Comparison of ENCODE assay signal across 8 mouse cellular contexts in genomic region chr6:87730591-87731462, GRCm38 (mm10). TPM values are rescaled to one million over a fixed set of nuclear protein-coding genes. Genes with fewer than 3 reads are reported as not detected.
A peak's percentile ranks its signal among the peaks of the same experiment; 100 is the strongest.
DNase-seq lines count a peak whose midpoint lies in the region; ATAC-seq and TF ChIP-seq lines count a peak whose summit lies in the region.

Efcc1 (plus strand) TSS chr6:87730869.

- intact Hi-C loops in heart, postnatal 25 days (cut with DNase I), result loop anchor here (2.0 kb wide), 1 partner anchor 24 kb away; no protein-coding TSS in a partner anchor

- H3K27ac ChIP-seq in forebrain, embryonic 15.5 days (replicated peaks), result peak within 1 kb of the TSS; percentile 32
- H3K27ac ChIP-seq in liver, embryonic 16.5 days (ENCODE audit: low read length), result no peak within 1 kb of the TSS
- peak within 1 kb of the TSS; percentile 42; the same call in 1 of the 2 replicates for H3K27ac ChIP-seq in olfactory bulb, adult 2 months (ENCODE audit: insufficient read depth, low read depth, low read length)

- peaks cover 36% of the 10 kb centered on the region for H3K4me1 ChIP-seq in forebrain, embryonic 15.5 days
- peaks cover 13% of the 10 kb centered on the region for H3K4me1 ChIP-seq in liver, embryonic 16.5 days (ENCODE audit: control insufficient read depth, low read depth, low read length)
- H3K4me1 ChIP-seq in olfactory bulb, adult 2 months (ENCODE audit: control insufficient read depth, insufficient read depth, low read length), result peaks cover 18% of the 10 kb centered on the region

- peak within 1 kb of the TSS; percentile 88 for H3K4me2 ChIP-seq in forebrain, embryonic 15.5 days (replicated peaks)
- peak within 1 kb of the TSS; percentile 43 for H3K4me2 ChIP-seq in liver, embryonic 16.5 days (ENCODE audit: low read depth, low read length)

- no peak for TF ChIP-seq POLR2A in olfactory bulb, adult 2 months (IDR thresholded peaks at IDR 0.05; ENCODE audit: insufficient read depth, low read depth, low read length)

- peak within 1 kb of the TSS; percentile 59 for H3K9ac ChIP-seq in forebrain, embryonic 15.5 days (replicated peaks)
- no peak within 1 kb of the TSS for H3K9ac ChIP-seq in liver, embryonic 16.5 days (ENCODE audit: low read depth, low read length)

- H3K9me3 ChIP-seq in forebrain, embryonic 15.5 days, result no peaks in the 10 kb centered on the region
- no peaks in the 10 kb centered on the region for H3K9me3 ChIP-seq in liver, embryonic 16.5 days (replicated peaks; ENCODE audit: control insufficient read depth, low read length)

- no peaks in the 10 kb centered on the region for H3K36me3 ChIP-seq in forebrain, embryonic 15.5 days
- no peaks in the 10 kb centered on the region for H3K36me3 ChIP-seq in liver, embryonic 16.5 days (ENCODE audit: control insufficient read depth, insufficient read depth)

- TF ChIP-seq CTCF in olfactory bulb, adult 2 months (IDR thresholded peaks at IDR 0.05; ENCODE audit: insufficient read depth, low read depth, low read length), result no peak

- under 1% methylated on average over 90 of the region's 90 CpGs for WGBS in forebrain, embryonic 15.5 days
- under 1% methylated on average over 90 of the region's 90 CpGs for WGBS in liver, embryonic 16.5 days (ENCODE audit: insufficient replicate concordance)
- WGBS in olfactory bulb, adult 2 months, result under 1% methylated on average over 90 of the region's 90 CpGs

- peak; percentile 65 for ATAC-seq in forebrain, embryonic 15.5 days (replicated peaks)
- ATAC-seq in liver, embryonic 16.5 days (ENCODE audit: low read depth), result peak; percentile 42

- H3K27me3 ChIP-seq in forebrain, embryonic 15.5 days, result peaks cover 63% of the 10 kb centered on the region
- peaks cover 61% of the 10 kb centered on the region for H3K27me3 ChIP-seq in liver, embryonic 16.5 days (ENCODE audit: control insufficient read depth, insufficient read depth, low read depth, low read length)

- peak within 1 kb of the TSS; percentile 55 for H3K4me3 ChIP-seq in forebrain, embryonic 15.5 days
- H3K4me3 ChIP-seq in liver, embryonic 16.5 days (ENCODE audit: low read depth, low read length), result peak within 1 kb of the TSS; percentile 52
- peak within 1 kb of the TSS; percentile 59 for H3K4me3 ChIP-seq in olfactory bulb, adult 2 months (ENCODE audit: insufficient read depth, low read depth, low read length)

- DNase-seq in 416B (ENCODE audit: low read depth), result peak; percentile 63
- DNase-seq in adrenal gland, postnatal 25 days, result peak; percentile 18
- peak; percentile 63 for DNase-seq in heart, postnatal 25 days (ENCODE audit: low spot score)
- peak; percentile 73 to 84 for DNase-seq in kidney, postnatal 4 days
- DNase-seq in thymus, postnatal 14 days, result no peak

RNA-seq across cellular contexts. Expression of gene Efcc1, which starts in this region (rescaled TPM):
- 0.67 and 0.71 TPM in 2 replicates for total RNA-seq in adrenal gland, postnatal 25 days (2021)
- polyA plus RNA-seq in forebrain, embryonic 15.5 days (2015; fragmentation: Nextera tagmentation; extraction: Ambion mirVana), result 2.0 TPM in 2 replicates
- 1 to 10 TPM in 1 of 2 experiments, under 1 TPM in 1; 0.95 to 1.4 TPM for total RNA-seq in heart, postnatal 25 days (2021)
- polyA plus RNA-seq in liver, embryonic 16.5 days (2015; fragmentation: Nextera tagmentation; extraction: Ambion mirVana), result 0.18 and 0.23 TPM in 2 replicates
- polyA plus RNA-seq in olfactory bulb, adult 2 months (2012; ENCODE audit: insufficient read depth, insufficient read length, low replicate concordance, missing spikeins), result not detected in 2 replicates

Comparison
In these comparisons a context has a peak if more than half of its experiments do, and no peak if none do; other contexts are left out.
1. Peak in DNase-seq in adrenal gland, postnatal 25 days; RNA of the gene not detected or under 1 TPM.
2. Peak in ATAC-seq, H3K4me3 ChIP-seq and H3K4me2 ChIP-seq in liver, embryonic 16.5 days; RNA of the gene not detected or under 1 TPM.